Mouse (Mus musculus) thymus, adult 2 months (tissue): Measurements from ENCODE around the gene Smc3. TPM values are rescaled to one million over a fixed set of nuclear protein-coding genes. Genes with fewer than 3 reads are reported as not detected.

Experiments used
- DNase-seq: peaks from one replicate; pipeline ENCODE4 v3.0.0; 2021
- H3K27ac ChIP-seq: fragments of 200-500 bp; 2 replicates; pipeline ENCODE4 v1.5.1; 2012; ENCODE audit warnings: low read length, control low read depth; ENCODE audit not compliant: control insufficient read depth, insufficient read depth
- H3K27me3 ChIP-seq: fragments of 200-500 bp; 2 replicates; pipeline ENCODE4 v1.6.1; 2012; ENCODE audit warnings: mild to moderate bottlenecking, low read length, moderate library complexity, mixed read lengths; ENCODE audit not compliant: control insufficient read depth, insufficient read depth
- H3K36me3 ChIP-seq: fragments of 200-500 bp; 2 replicates; pipeline ENCODE4 v1.6.1; 2012; ENCODE audit warnings: mild to moderate bottlenecking, low read length, moderate library complexity; ENCODE audit not compliant: control insufficient read depth, insufficient read depth
- H3K4me1 ChIP-seq: fragments of 200-500 bp; replicated peaks from 2 replicates; pipeline ENCODE4 v1.6.1; 2012; ENCODE audit warnings: low read length; ENCODE audit not compliant: control insufficient read depth, insufficient read depth
- H3K4me3 ChIP-seq: fragments of 200-500 bp; 2 replicates; pipeline ENCODE4 v1.5.1; 2012; ENCODE audit warnings: mild to moderate bottlenecking, low read length, control low read depth, moderate library complexity; ENCODE audit not compliant: control insufficient read depth, insufficient read depth
- CTCF ChIP-seq: fragments of 200-500 bp; IDR thresholded peaks from 2 replicates; pipeline ENCODE4 v1.5.1; 2012; ENCODE audit warnings: mild to moderate bottlenecking, control low read depth, low read length, moderate library complexity, borderline replicate concordance; ENCODE audit not compliant: control insufficient read depth, poor library complexity, insufficient read depth; ENCODE audit errors: extremely low read depth
- POLR2A ChIP-seq: fragments of 200-500 bp; IDR thresholded peaks from 2 replicates; pipeline ENCODE4 v1.6.1; 2012; ENCODE audit warnings: mild to moderate bottlenecking, low read length, control low read depth, moderate library complexity; ENCODE audit not compliant: control insufficient read depth, poor library complexity, insufficient read depth; ENCODE audit errors: extremely low read depth
- WGBS: fragments of 180-500 bp; shearing (Covaris S2); methylation state at CpG from one replicate; pipeline ENCODE4 v1.1.7; 2018; 5-methylcytosine and 5-hydroxymethylcytosine counted together
- polyA plus RNA-seq: library from polyadenylated mRNA; depleted of rRNA; stranded (reverse); fragments of >200 nt; gene quantifications from 2 replicates; pipeline ENCODE4 v1.2.3, GENCODE M21; 2012

Gene Smc3
- polyA plus RNA-seq, 1 experiment = 8.7 TPM

DNA sequence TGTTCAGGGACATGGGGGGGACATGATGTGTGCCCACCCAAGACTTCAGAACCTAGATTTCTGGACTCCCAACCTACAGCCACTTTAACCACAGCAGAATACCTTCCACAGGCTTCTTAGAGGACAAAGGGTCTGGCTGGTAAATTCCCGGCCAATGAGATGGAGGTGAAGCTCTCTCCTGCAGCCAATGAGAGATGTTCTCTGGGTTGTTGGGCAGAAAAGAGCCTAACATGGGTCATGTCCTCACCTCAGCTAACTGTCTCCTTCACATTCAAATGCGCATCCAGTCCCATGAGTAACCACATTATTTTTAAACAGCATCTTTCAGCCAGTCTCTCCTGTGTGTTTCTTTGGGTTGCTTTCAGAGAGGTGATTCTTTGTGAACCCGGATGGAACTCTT is 71.2 kb downstream of the Smc3 start:
- Histone ChIP-seq H3K27ac (no peak overlapping the region), H3K36me3 (no peaks in the 10 kb centered on the region), H3K4me3 (no peak overlapping the region), H3K27me3 (peaks cover 4% of the 10 kb centered on the region), H3K4me1 (peaks cover 4% of the 10 kb centered on the region; the same call in 1 of the 2 replicates)
- TF ChIP-seq POLR2A (no peak), CTCF (no peak)
- no peak for DNase-seq
- WGBS = 81% methylated on average over 3 of the region's 3 CpGs

DNA sequence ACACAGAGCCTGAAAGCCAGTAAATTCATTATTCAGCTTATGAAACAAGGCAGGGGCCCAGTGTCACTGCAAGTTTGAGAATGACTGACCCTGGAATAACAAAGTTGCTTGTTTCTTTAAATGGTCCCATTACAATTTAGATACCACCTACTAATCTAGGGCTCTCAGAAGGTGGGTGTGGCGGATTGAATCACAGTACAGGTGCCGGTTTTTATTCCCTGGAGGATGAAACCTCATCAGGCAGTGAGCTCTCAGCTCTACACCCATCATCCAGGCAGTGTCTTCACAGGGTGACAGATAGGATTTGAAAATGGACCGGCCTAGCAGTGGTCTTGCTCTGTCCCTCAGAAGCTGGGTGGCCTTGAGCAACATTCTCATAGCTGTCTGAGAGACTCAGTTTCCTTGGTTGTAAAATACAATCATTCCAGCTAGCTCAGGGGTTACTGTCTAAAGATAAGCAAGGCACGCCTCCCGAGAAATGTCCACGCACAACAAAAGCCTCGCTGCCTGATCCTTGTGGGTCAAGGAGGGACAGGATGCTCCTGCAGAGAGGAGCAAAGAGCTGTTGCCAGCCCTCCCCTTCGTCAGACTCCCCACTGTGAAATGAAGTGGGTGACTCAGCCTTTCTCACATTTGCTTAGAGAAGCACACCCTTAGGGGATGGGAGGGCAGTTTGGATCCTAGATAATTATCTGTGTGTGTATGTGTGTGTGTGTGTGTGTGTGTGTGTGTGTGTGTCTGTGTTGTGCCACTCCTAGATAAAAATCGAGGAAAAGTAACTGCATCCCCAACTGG is 74.1 kb downstream of the Smc3 start:
- DNase-seq = no peak
- TF ChIP-seq POLR2A = no peak
- TF ChIP-seq CTCF = no peak
- H3K4me1 ChIP-seq = peaks cover 15% of the 10 kb centered on the region
- H3K36me3 ChIP-seq = no peaks in the 10 kb centered on the region
- H3K27ac ChIP-seq = no peak overlapping the region
- peaks cover 13% of the 10 kb centered on the region for H3K27me3 ChIP-seq
- 56% methylated on average over 9 of the region's 9 CpGs for WGBS
- H3K4me3 ChIP-seq = no peak overlapping the region

DNA sequence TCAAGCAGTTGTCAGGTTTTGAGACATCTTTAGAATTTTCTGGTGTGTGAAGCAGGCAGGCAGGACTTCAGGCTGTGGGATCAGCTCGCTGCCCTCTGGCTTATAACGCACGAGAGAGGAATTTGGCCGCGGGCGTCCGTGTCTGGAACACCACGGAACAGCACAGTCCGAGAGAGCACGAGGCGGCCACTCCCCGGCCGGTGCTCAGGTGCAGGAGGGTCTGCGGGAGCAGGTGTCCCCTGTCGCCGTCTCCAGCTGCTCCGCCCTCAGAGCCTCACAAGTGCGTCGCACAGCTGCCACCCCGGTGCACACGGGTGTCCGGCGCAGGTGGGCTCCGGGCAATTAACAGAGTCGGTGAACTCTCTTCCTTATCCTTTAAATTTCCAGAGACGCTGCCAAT is 76.0 kb downstream of the Smc3 start:
- 3% methylated on average over 26 of the region's 26 CpGs for WGBS
- TF ChIP-seq POLR2A (no peak), CTCF (no peak)

DNA sequence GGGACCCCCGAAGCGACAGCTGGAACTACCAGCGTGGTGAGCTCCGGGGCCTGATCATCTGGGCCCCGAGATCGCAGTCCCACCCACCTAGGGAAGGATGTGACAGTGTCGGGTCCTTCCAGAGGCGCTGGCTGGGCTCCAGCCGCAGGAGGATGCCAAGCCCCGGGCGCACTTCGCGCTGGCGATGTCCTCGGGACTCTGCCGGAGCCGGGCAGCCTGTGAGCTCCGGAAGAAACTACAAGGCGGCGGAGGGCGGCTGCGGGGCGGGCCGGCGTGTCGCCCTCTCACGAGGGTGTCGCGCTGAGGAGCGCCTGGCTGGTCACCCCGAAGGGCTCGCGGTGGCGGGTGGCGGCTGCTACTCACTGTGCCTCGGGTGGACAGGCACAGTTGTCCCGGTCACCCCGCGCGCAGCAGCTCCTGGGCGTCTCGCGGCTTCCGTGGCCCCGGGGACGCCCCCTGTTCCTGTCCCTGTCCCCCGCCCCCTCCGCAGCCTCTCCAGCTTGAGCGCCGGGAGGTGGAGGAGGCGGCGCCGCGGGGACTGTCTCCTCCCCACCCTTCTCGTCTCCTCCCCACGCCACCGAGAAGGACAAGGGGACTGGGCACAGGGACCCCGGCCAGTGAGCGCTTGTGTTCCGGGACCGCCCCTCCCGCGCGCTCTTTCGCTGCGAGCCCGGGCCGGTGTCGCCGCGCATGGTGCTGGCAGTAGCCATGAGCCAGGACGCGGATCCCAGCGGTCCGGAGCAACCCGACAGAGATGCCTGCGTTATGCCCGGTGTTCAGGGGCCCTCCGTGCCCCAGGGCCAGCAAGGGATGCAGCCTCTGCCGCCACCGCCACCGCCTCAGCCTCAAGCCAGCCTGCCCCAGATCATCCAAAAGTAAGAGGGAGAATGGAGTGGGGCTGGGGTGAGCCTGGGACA is 76.8 kb downstream of the Smc3 start, which contains the start of gene Rbm20:
Gene Rbm20 (plus strand): TSS at position 589 of the 917 bp plus-strand sequence.
- Histone ChIP-seq H3K4me1 (peaks cover 15% of the 10 kb centered on the region), H3K27ac (no peak within 1 kb of the TSS), H3K36me3 (no peaks in the 10 kb centered on the region), H3K4me3 (peak within 1 kb of the TSS; percentile 22), H3K27me3 (peaks cover 13% of the 10 kb centered on the region)
- DNase-seq = peak; percentile 35
- 2% methylated on average over 79 of the region's 82 CpGs for WGBS
- no peak for TF ChIP-seq POLR2A
- TF ChIP-seq CTCF = no peak

More for the DNA sequence above, 76.0 kb downstream of the Smc3 start:
- peaks cover 15% of the 10 kb centered on the region for H3K4me1 ChIP-seq
- no peak overlapping the region for H3K4me3 ChIP-seq
- peaks cover 13% of the 10 kb centered on the region for H3K27me3 ChIP-seq
- no peaks in the 10 kb centered on the region for H3K36me3 ChIP-seq
- no peak for DNase-seq
- no peak overlapping the region for H3K27ac ChIP-seq

DNA sequence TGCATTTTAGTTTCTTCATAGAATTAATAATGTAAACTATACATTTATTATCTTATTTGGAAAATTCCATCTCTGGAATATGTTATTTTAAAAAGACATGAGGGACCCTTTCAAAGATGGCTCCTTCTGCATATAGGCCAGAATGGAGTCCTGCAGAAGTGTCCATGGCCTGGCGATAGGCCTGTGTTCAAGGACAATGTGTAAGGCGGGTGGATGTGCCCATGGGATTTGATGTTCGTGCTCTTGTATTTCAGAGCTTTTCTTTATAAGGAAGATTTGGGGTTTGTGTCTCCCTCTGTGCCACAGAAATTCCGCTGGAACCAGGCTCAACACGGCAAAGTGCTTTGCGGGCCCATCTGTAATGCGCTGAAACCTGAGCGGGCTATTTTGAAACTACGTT is 79.0 kb downstream of the Smc3 start:
- TF ChIP-seq POLR2A (no peak), CTCF (no peak)
- H3K4me1 ChIP-seq = peaks cover 15% of the 10 kb centered on the region
- H3K27me3 ChIP-seq = peaks cover 13% of the 10 kb centered on the region
- H3K4me3 ChIP-seq = no peak overlapping the region
- no peak overlapping the region for H3K27ac ChIP-seq
- 98% methylated on average over 9 of the region's 9 CpGs for WGBS
- DNase-seq = no peak
- H3K36me3 ChIP-seq = no peaks in the 10 kb centered on the region

DNA sequence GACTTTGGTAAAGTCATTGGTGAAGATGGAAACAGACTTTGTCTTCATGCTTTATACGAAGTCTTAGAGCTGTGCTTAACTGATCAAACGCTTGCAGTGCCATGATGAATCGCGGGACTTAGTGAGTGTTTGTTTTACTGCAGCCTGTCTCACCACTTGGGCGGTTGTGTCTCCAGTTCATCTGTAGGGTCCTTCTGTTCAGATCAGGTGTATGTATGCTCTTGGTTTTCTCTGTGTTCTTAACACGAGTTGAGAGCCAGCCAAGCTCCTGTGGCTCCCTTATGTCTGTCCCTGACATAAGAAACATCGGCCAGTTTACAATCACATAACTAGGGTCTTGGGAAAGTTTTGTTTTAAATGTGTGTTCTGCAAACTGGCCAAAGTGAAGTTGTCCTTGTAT is 79.8 kb downstream of the Smc3 start:
- Histone ChIP-seq H3K4me3 (no peak overlapping the region), H3K27me3 (peaks cover 13% of the 10 kb centered on the region), H3K36me3 (no peaks in the 10 kb centered on the region), H3K27ac (no peak overlapping the region), H3K4me1 (peaks cover 15% of the 10 kb centered on the region)
- 96% methylated on average over 7 of the region's 7 CpGs for WGBS
- TF ChIP-seq CTCF = no peak
- TF ChIP-seq POLR2A = no peak
- DNase-seq = no peak
